Mouse (Mus musculus): ENCODE results near the gene Rhoq. TPM values are rescaled to one million over a fixed set of nuclear protein-coding genes. Genes with fewer than 3 reads are reported as not detected.

The Rhoq gene
- polyA plus RNA-seq, 1 experiment from 2014 or later = 13.0 TPM

GRCm38 (mm10) chr17:86988601-86989184 is 25.8 kb downstream of the Rhoq start:
- no peak for TF ChIP-seq CTCF (IDR thresholded peaks at IDR 0.05; ENCODE audit: low read depth)
- Histone ChIP-seq H3K27me3 (ENCODE audit: insufficient read depth, low read length) (no peaks in the 10 kb centered on the region), H3K4me1 (replicated peaks; ENCODE audit: insufficient read depth, low read length) (peaks cover 7% of the 10 kb centered on the region; the same call in 1 of the 2 replicates), H3K9me3 (replicated peaks; ENCODE audit: low read length) (no peaks in the 10 kb centered on the region), H3K4me2 (ENCODE audit: low read length) (no peak overlapping the region), H3K36me3 (ENCODE audit: insufficient read depth, low read length) (no peaks in the 10 kb centered on the region), H3K4me3 (replicated peaks; ENCODE audit: low read depth, low read length) (no peak overlapping the region), H3K27ac (no peak overlapping the region), H3K9ac (ENCODE audit: low read depth, low read length) (no peak overlapping the region)
- no peak for ATAC-seq (replicated peaks; ENCODE audit: low FRiP score, low read depth)
- WGBS = 65% methylated on average over 6 of the region's 6 CpGs
- no peak for DNase-seq (ENCODE audit: low spot score)

GRCm38 (mm10) chr17:86991306-86991705 is 28.4 kb downstream of the Rhoq start:
- no peak overlapping the region for H3K9ac ChIP-seq (ENCODE audit: low read depth, low read length)
- H3K27me3 ChIP-seq (ENCODE audit: insufficient read depth, low read length) = no peaks in the 10 kb centered on the region
- 0 out of 2 replicates have a peak, but pooled peaks cover 3% of the 10 kb centered on the region for H3K36me3 ChIP-seq (ENCODE audit: insufficient read depth, low read length)
- no peak for ATAC-seq (replicated peaks; ENCODE audit: low FRiP score, low read depth)
- H3K4me3 ChIP-seq (replicated peaks; ENCODE audit: low read depth, low read length) = no peak overlapping the region
- peaks cover 7% of the 10 kb centered on the region; the same call in 1 of the 2 replicates for H3K4me1 ChIP-seq (replicated peaks; ENCODE audit: insufficient read depth, low read length)
- DNase-seq (ENCODE audit: low spot score) = no peak
- TF ChIP-seq CTCF (IDR thresholded peaks at IDR 0.05; ENCODE audit: low read depth) = no peak
- no peak overlapping the region for H3K4me2 ChIP-seq (ENCODE audit: low read length)
- WGBS = 84% methylated on average over 8 of the region's 8 CpGs
- H3K9me3 ChIP-seq (replicated peaks; ENCODE audit: low read length) = no peaks in the 10 kb centered on the region
- H3K27ac ChIP-seq = no peak overlapping the region

- DNase-seq (ENCODE audit: low spot score) (no peak), ATAC-seq (replicated peaks; ENCODE audit: low FRiP score, low read depth) (no peak)
- H3K4me3 ChIP-seq (replicated peaks; ENCODE audit: low read depth, low read length) = no peak overlapping the region
- no peak for TF ChIP-seq CTCF (IDR thresholded peaks at IDR 0.05; ENCODE audit: low read depth)
- no peaks in the 10 kb centered on the region for H3K4me1 ChIP-seq (replicated peaks; ENCODE audit: insufficient read depth, low read length)
- no peak overlapping the region for H3K27ac ChIP-seq
- WGBS = 88% methylated on average over 6 of the region's 6 CpGs
- H3K9ac ChIP-seq (ENCODE audit: low read depth, low read length) = no peak overlapping the region
- H3K36me3 ChIP-seq (ENCODE audit: insufficient read depth, low read length) = peaks cover 25% of the 10 kb centered on the region
- H3K27me3 ChIP-seq (ENCODE audit: insufficient read depth, low read length) = no peaks in the 10 kb centered on the region
- H3K9me3 ChIP-seq (replicated peaks; ENCODE audit: low read length) = no peaks in the 10 kb centered on the region
- H3K4me2 ChIP-seq (ENCODE audit: low read length) = no peak overlapping the region
Measured at GRCm38 (mm10) chr17:86997323-86997722, 34.4 kb downstream of the Rhoq start.

- H3K9ac ChIP-seq (ENCODE audit: low read depth, low read length) = no peak overlapping the region
- DNase-seq (ENCODE audit: low spot score) (no peak), ATAC-seq (replicated peaks; ENCODE audit: low FRiP score, low read depth) (no peak)
- no peaks in the 10 kb centered on the region for H3K27me3 ChIP-seq (ENCODE audit: insufficient read depth, low read length)
- no peak overlapping the region for H3K4me3 ChIP-seq (replicated peaks; ENCODE audit: low read depth, low read length)
- 96% methylated on average over 3 of the region's 3 CpGs for WGBS
- H3K9me3 ChIP-seq (replicated peaks; ENCODE audit: low read length) = 0 out of 2 replicates have a peak, but pooled peaks cover 4% of the 10 kb centered on the region
- H3K4me1 ChIP-seq (replicated peaks; ENCODE audit: insufficient read depth, low read length) = no peaks in the 10 kb centered on the region
- peak; percentile 21; the same call in 1 of the 2 replicates for TF ChIP-seq CTCF (IDR thresholded peaks at IDR 0.05; ENCODE audit: low read depth)
- H3K27ac ChIP-seq = no peak overlapping the region
- H3K36me3 ChIP-seq (ENCODE audit: insufficient read depth, low read length) = no peaks in the 10 kb centered on the region
- no peak overlapping the region for H3K4me2 ChIP-seq (ENCODE audit: low read length)
Measured at GRCm38 (mm10) chr17:87008950-87009349, 46.1 kb downstream of the Rhoq start.

GRCm38 (mm10) chr17:87011301-87012019 is 48.6 kb downstream of the Rhoq start:
- Histone ChIP-seq H3K9ac (ENCODE audit: low read depth, low read length) (no peak overlapping the region), H3K4me2 (ENCODE audit: low read length) (no peak overlapping the region), H3K27me3 (ENCODE audit: insufficient read depth, low read length) (no peaks in the 10 kb centered on the region), H3K4me3 (replicated peaks; ENCODE audit: low read depth, low read length) (no peak overlapping the region), H3K27ac (no peak overlapping the region), H3K4me1 (replicated peaks; ENCODE audit: insufficient read depth, low read length) (no peaks in the 10 kb centered on the region), H3K36me3 (ENCODE audit: insufficient read depth, low read length) (no peaks in the 10 kb centered on the region), H3K9me3 (replicated peaks; ENCODE audit: low read length) (0 out of 2 replicates have a peak, but pooled peaks cover 4% of the 10 kb centered on the region)
- 75% methylated on average over 13 of the region's 13 CpGs for WGBS
- DNase-seq (ENCODE audit: low spot score) (no peak), ATAC-seq (replicated peaks; ENCODE audit: low FRiP score, low read depth) (no peak)
- no peak for TF ChIP-seq CTCF (IDR thresholded peaks at IDR 0.05; ENCODE audit: low read depth)

- no peak overlapping the region for H3K27ac ChIP-seq
- no peaks in the 10 kb centered on the region for H3K36me3 ChIP-seq (ENCODE audit: insufficient read depth, low read length)
- no peak overlapping the region for H3K9ac ChIP-seq (ENCODE audit: low read depth, low read length)
- no peaks in the 10 kb centered on the region for H3K4me1 ChIP-seq (replicated peaks; ENCODE audit: insufficient read depth, low read length)
- no peak overlapping the region for H3K4me3 ChIP-seq (replicated peaks; ENCODE audit: low read depth, low read length)
- no peaks in the 10 kb centered on the region for H3K27me3 ChIP-seq (ENCODE audit: insufficient read depth, low read length)
- 80% methylated on average over 5 of the region's 5 CpGs for WGBS
- no peak for TF ChIP-seq CTCF (IDR thresholded peaks at IDR 0.05; ENCODE audit: low read depth)
- ATAC-seq (replicated peaks; ENCODE audit: low FRiP score, low read depth) (no peak), DNase-seq (ENCODE audit: low spot score) (no peak)
- no peaks in the 10 kb centered on the region for H3K9me3 ChIP-seq (replicated peaks; ENCODE audit: low read length)
- no peak overlapping the region for H3K4me2 ChIP-seq (ENCODE audit: low read length)
Measured at GRCm38 (mm10) chr17:87019692-87020091, 56.8 kb downstream of the Rhoq start.
